Mouse (Mus musculus): ENCODE results near the gene Lamtor2. TPM values are rescaled to one million over a fixed set of nuclear protein-coding genes. Genes with fewer than 3 reads are reported as not detected.
A peak's percentile ranks its signal among the peaks of the same experiment; 100 is the strongest.

The Lamtor2 gene
- polyA plus RNA-seq, 1 experiment from 2014 or later: 201 TPM

- Histone ChIP-seq H3K36me3 (no peaks in the 10 kb centered on the region), H3K9me3 (no peaks in the 10 kb centered on the region), H3K9ac (no peak overlapping the region), H3K4me1 (replicated peaks) (peaks cover 23% of the 10 kb centered on the region), H3K27ac (replicated peaks) (no peak overlapping the region), H3K4me2 (no peak overlapping the region), H3K4me3 (no peak overlapping the region), H3K27me3 (no peaks in the 10 kb centered on the region)
- no peak for ATAC-seq (ENCODE audit: low FRiP score, low read depth)
- WGBS: 85% methylated on average over 10 of the region's 10 CpGs
Measured at GRCm38 (mm10) chr3:88514231-88515094, 38.4 kb downstream of the Lamtor2 start.

GRCm38 (mm10) chr3:88513546-88514115 is 39.2 kb downstream of the Lamtor2 start:
- ATAC-seq (ENCODE audit: low FRiP score, low read depth): no peak
- Histone ChIP-seq H3K4me2 (no peak overlapping the region), H3K4me1 (replicated peaks) (peaks cover 27% of the 10 kb centered on the region), H3K27me3 (no peaks in the 10 kb centered on the region), H3K36me3 (no peaks in the 10 kb centered on the region), H3K9me3 (no peaks in the 10 kb centered on the region), H3K4me3 (no peak overlapping the region), H3K9ac (no peak overlapping the region), H3K27ac (replicated peaks) (no peak overlapping the region)
- 79% methylated on average over 7 of the region's 7 CpGs for WGBS

GRCm38 (mm10) chr3:88512896-88513545 is 39.9 kb downstream of the Lamtor2 start:
- Histone ChIP-seq H3K9ac (no peak overlapping the region), H3K9me3 (no peaks in the 10 kb centered on the region), H3K36me3 (no peaks in the 10 kb centered on the region), H3K4me2 (no peak overlapping the region), H3K27me3 (no peaks in the 10 kb centered on the region), H3K4me3 (no peak overlapping the region), H3K27ac (replicated peaks) (no peak overlapping the region), H3K4me1 (replicated peaks) (peaks cover 27% of the 10 kb centered on the region)
- ATAC-seq (ENCODE audit: low FRiP score, low read depth): no peak
- WGBS: 39% methylated on average over 14 of the region's 15 CpGs

- no peak overlapping the region for H3K4me3 ChIP-seq
- no peaks in the 10 kb centered on the region for H3K9me3 ChIP-seq
- 37% methylated on average over 6 of the region's 6 CpGs for WGBS
- no peak overlapping the region for H3K9ac ChIP-seq
- H3K27ac ChIP-seq (replicated peaks): no peak overlapping the region
- H3K4me1 ChIP-seq (replicated peaks): peaks cover 27% of the 10 kb centered on the region
- H3K27me3 ChIP-seq: no peaks in the 10 kb centered on the region
- ATAC-seq (ENCODE audit: low FRiP score, low read depth): no peak
- H3K4me2 ChIP-seq: no peak overlapping the region
- no peaks in the 10 kb centered on the region for H3K36me3 ChIP-seq
Measured at GRCm38 (mm10) chr3:88512141-88512895, 40.6 kb downstream of the Lamtor2 start.

GRCm38 (mm10) chr3:88511559-88511958 is 41.3 kb downstream of the Lamtor2 start:
- H3K36me3 ChIP-seq: no peaks in the 10 kb centered on the region
- ATAC-seq (ENCODE audit: low FRiP score, low read depth): no peak
- no peak overlapping the region for H3K4me2 ChIP-seq
- no peaks in the 10 kb centered on the region for H3K9me3 ChIP-seq
- no peaks in the 10 kb centered on the region for H3K27me3 ChIP-seq
- no peak overlapping the region for H3K4me3 ChIP-seq
- no peak overlapping the region for H3K27ac ChIP-seq (replicated peaks)
- no peak overlapping the region for H3K9ac ChIP-seq
- H3K4me1 ChIP-seq (replicated peaks): peaks cover 27% of the 10 kb centered on the region
- 75% methylated on average over 4 of the region's 4 CpGs for WGBS

- no peaks in the 10 kb centered on the region for H3K27me3 ChIP-seq
- peak overlapping the region; percentile 86 for H3K27ac ChIP-seq (replicated peaks)
- H3K9ac ChIP-seq: peak overlapping the region; percentile 30
- peaks cover 27% of the 10 kb centered on the region for H3K4me1 ChIP-seq (replicated peaks)
- H3K9me3 ChIP-seq: no peaks in the 10 kb centered on the region
- H3K4me2 ChIP-seq: peak overlapping the region; percentile 68
- H3K36me3 ChIP-seq: no peaks in the 10 kb centered on the region
- peak overlapping the region; percentile 42 for H3K4me3 ChIP-seq
- whole genome bisulfite sequencing: 48% methylated on average over 13 of the region's 13 CpGs
- ATAC-seq (ENCODE audit: low FRiP score, low read depth): no peak; the same call in 1 of the 2 replicates
Measured at GRCm38 (mm10) chr3:88510421-88511289, 42.2 kb downstream of the Lamtor2 start.

GRCm38 (mm10) chr3:88509692-88510420 is 43.0 kb downstream of the Lamtor2 start, which contains the start of gene Lmna:
TSS of gene Lmna (minus strand) at chr3:88509956.
- under 1% methylated on average over 31 of the region's 31 CpGs for WGBS

GRCm38 (mm10) chr3:88509250-88509649 is 43.6 kb downstream of the Lamtor2 start:
- no peaks in the 10 kb centered on the region for H3K36me3 ChIP-seq
- no peak for ATAC-seq (ENCODE audit: low FRiP score, low read depth)
- WGBS: 67% methylated on average over 3 of the region's 3 CpGs
- H3K4me2 ChIP-seq: peak overlapping the region; percentile 68
- peak overlapping the region; percentile 30 for H3K9ac ChIP-seq
- no peaks in the 10 kb centered on the region for H3K27me3 ChIP-seq
- H3K4me3 ChIP-seq: peak overlapping the region; percentile 42
- H3K9me3 ChIP-seq: no peaks in the 10 kb centered on the region
- H3K4me1 ChIP-seq (replicated peaks): peaks cover 27% of the 10 kb centered on the region
- peak overlapping the region; percentile 86 for H3K27ac ChIP-seq (replicated peaks)

More at GRCm38 (mm10) chr3:88509692-88510420, 43.0 kb downstream of the Lamtor2 start, which contains the start of gene Lmna:
- H3K36me3 ChIP-seq: no peaks in the 10 kb centered on the region
- H3K9me3 ChIP-seq: no peaks in the 10 kb centered on the region
- H3K9ac ChIP-seq: peak within 1 kb of the TSS; percentile 30
- H3K4me3 ChIP-seq: peak within 1 kb of the TSS; percentile 42
- H3K4me2 ChIP-seq: peak within 1 kb of the TSS; percentile 68
- H3K27ac ChIP-seq (replicated peaks): peak within 1 kb of the TSS; percentile 86
- ATAC-seq (ENCODE audit: low FRiP score, low read depth): peak; percentile 96
- H3K4me1 ChIP-seq (replicated peaks): peaks cover 27% of the 10 kb centered on the region
- no peaks in the 10 kb centered on the region for H3K27me3 ChIP-seq

GRCm38 (mm10) chr3:88505765-88506164 is 47.1 kb downstream of the Lamtor2 start:
- peaks cover 46% of the 10 kb centered on the region for H3K4me1 ChIP-seq (replicated peaks)
- no peaks in the 10 kb centered on the region for H3K9me3 ChIP-seq
- no peak overlapping the region for H3K9ac ChIP-seq
- H3K27me3 ChIP-seq: no peaks in the 10 kb centered on the region
- no peak overlapping the region for H3K27ac ChIP-seq (replicated peaks)
- 45% methylated on average over 7 of the region's 7 CpGs for WGBS
- ATAC-seq (ENCODE audit: low FRiP score, low read depth): no peak
- no peak overlapping the region for H3K4me2 ChIP-seq
- H3K36me3 ChIP-seq: no peaks in the 10 kb centered on the region
- no peak overlapping the region for H3K4me3 ChIP-seq

GRCm38 (mm10) chr3:88505081-88505480 is 47.8 kb downstream of the Lamtor2 start:
- Histone ChIP-seq H3K27ac (replicated peaks) (no peak overlapping the region), H3K4me3 (no peak overlapping the region), H3K27me3 (no peaks in the 10 kb centered on the region), H3K36me3 (no peaks in the 10 kb centered on the region), H3K9ac (no peak overlapping the region), H3K4me1 (replicated peaks) (peaks cover 41% of the 10 kb centered on the region), H3K9me3 (no peaks in the 10 kb centered on the region), H3K4me2 (no peak overlapping the region)
- 69% methylated on average over 6 of the region's 6 CpGs for WGBS
- no peak for ATAC-seq (ENCODE audit: low FRiP score, low read depth)

Data from hindbrain, embryonic 15.5 days (tissue).